Mouse (Mus musculus) heart, adult 9 months (tissue): ENCODE results near the gene Ccdc141.

Experiments used
- DNase-seq, 2 experiments: peaks; one replicate each; pipeline ENCODE4 v3.0.0; 2022; ENCODE audit warnings: low spot score in 2 of 2

The Ccdc141 gene

GRCm38 (mm10) chr2:76977650-76978049 is 192.8 kb downstream of the Ccdc141 start:
- DNase-seq = no peak

DNA sequence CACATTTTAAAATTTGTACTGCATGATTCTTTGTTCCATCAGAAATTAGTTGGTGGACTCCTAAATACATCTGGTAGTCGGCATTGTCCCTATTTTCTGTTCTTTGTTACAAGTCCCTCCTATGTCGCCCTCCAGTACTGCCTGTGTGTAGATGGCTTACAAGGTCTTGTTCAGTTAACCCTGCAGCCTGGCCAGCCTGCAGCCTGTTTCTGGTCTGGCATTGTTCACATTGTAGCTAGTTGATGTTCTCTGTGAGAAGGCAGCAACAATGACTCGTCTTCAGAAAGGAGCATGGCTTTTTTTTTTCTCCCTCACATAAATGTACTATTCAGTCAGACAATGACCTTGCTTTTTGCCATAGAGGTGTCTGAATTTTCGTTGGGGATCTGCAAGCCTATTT is 198.4 kb downstream of the Ccdc141 start:
- DNase-seq = no peak

DNA sequence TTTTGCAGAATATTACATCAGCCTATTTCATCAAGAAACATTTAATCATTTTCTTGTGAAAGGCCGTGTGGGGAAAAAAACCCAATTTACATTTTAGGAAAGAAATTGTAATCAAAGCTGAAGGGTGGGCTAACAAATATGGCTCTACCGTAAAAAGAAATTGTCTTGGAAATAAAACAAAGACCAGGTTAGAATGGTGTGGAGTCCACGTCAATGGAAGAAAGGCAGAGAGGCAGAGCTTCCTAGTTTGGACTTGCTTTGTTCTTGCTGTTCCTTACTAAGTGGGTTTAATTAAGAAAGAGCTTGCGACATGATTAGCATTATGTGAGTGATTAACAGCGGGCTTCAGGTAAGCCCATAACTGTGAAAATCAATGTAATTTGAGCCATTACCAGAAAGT is 199.4 kb downstream of the Ccdc141 start:
- no peak for DNase-seq

- DNase-seq = no peak
These were observed 199.8 kb downstream of the Ccdc141 start for GRCm38 (mm10) chr2:76970669-76971068.

DNA sequence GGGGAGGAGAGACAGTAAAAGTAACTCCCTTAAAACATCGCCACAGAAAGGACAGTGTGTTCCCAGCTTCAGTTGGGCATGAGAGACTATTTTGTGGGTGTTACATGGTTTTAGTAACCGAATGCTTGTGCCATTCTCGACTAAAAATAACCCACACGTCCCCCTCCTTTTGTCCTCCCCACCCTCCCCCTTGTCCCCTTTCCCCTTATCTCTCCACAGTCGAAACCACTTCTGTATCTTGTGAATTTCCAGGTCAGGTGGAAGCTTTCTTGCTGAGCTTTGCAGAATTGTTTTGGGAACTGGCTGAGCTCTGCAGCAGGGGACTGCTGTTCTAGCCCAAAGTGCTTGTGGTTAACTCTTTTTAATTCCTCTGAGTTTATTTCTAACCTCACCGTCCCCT is 200.2 kb downstream of the Ccdc141 start:
- DNase-seq = no peak

DNA sequence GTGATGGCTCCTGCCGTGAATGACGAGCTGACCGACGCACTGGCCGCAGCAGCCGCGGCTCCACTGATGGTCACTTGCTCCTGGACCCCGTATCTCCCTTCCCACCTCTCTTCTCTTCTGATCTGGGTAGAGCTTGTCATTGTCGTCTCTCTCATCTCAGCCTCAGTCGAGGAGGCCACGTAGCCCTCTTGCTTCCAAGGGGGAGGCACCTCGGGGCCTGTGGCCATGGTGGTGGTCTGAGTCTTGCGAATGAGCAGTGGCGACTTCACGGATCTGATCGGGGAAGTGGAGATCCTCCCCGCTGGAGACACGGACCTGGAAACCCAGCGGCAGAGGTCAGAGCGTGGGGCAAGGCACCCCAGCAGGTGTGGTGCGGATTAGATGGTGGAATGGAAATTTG is 200.8 kb downstream of the Ccdc141 start:
- DNase-seq = no peak

DNA sequence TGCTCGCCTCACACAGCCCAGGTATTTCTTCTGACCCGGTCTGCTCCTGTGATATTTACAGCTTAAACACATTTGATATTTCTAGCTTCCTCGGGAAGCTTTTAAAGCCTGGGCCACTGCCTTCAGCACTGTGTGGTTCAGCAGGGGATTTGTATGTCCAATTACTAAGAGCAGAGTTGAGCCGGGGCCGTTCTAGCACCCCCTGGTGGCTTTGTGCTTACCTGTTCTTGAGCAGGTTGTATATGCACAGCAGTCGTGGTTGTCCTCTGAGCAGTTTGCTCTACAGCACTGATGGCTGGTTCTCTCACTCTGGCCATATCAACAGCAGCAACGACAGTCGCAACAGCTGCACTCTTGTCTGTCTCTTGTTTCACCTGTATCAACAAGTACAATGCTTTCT is 201.5 kb downstream of the Ccdc141 start:
- DNase-seq = no peak

- DNase-seq = no peak
These were observed 203.9 kb downstream of the Ccdc141 start for GRCm38 (mm10) chr2:76966582-76966981.

- no peak for DNase-seq
These were observed 204.4 kb downstream of the Ccdc141 start for GRCm38 (mm10) chr2:76966013-76966412.

GRCm38 (mm10) chr2:76965542-76965941 is 204.9 kb downstream of the Ccdc141 start:
- no peak for DNase-seq

DNA sequence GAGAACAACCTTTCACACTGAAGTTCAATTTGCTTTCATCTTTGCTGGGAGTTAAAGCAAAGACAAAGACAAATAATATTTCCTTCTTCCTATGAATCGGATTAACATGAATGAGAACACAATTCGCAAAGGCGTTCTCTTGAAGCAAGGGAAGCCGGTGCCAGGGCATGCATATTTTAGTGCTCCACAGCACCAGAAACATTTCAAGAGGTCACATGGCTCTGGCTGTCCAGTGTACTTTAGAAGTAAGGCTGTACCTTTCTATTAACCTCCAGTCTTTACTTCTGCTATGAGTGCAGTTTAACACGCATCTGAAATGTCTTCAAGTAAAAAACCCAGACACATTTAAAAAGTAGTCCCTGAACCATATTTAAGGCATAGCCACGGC is 208.4 kb downstream of the Ccdc141 start:
- DNase-seq = no peak

- DNase-seq = no peak
These were observed 208.9 kb downstream of the Ccdc141 start for GRCm38 (mm10) chr2:76961420-76962044.
